Mouse (Mus musculus): ENCODE results near the gene March10. TPM values are rescaled to one million over a fixed set of nuclear protein-coding genes. Genes with fewer than 3 reads are reported as not detected.

Gene March10
- polyA plus RNA-seq, 1 experiment from 2014 or later, result 0.37 TPM

DNA sequence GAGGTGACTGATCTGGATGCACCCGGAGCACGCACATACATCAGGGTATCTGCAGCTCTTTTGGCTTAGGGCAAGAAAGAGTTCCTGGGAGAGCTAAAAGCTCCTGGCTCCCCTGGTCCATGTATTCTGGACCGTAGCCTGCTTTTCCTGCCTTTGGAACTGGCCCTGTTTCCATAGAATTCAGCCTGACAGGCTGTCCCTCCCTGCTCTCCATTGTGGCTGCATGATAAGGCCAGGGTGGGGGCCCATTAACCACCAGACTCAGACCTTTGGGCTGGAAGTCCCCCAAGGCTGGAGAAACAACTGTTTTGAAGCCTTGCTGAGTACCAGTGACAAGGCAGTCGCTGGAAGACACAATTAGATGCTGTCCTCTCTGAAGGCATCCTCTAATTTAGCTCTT is 13.0 kb upstream of the March10 start:
- no peak for DNase-seq (ENCODE audit: low spot score)
- Histone ChIP-seq H3K9ac (ENCODE audit: low read depth, low read length) (no peak overlapping the region), H3K4me3 (ENCODE audit: low read depth, low read length) (no peak overlapping the region), H3K36me3 (ENCODE audit: control insufficient read depth, insufficient read depth, low read length) (no peaks in the 10 kb centered on the region), H3K27ac (ENCODE audit: low read depth, low read length) (no peak overlapping the region), H3K9me3 (ENCODE audit: control insufficient read depth, low read length) (no peaks in the 10 kb centered on the region), H3K4me2 (replicated peaks; ENCODE audit: low read depth, low read length) (no peak overlapping the region), H3K27me3 (ENCODE audit: control insufficient read depth, insufficient read depth, low read length) (no peaks in the 10 kb centered on the region), H3K4me1 (replicated peaks; ENCODE audit: control insufficient read depth, insufficient read depth, low read length) (no peaks in the 10 kb centered on the region)
- WGBS, result 79% methylated on average over 4 of the region's 4 CpGs
- no peak for ATAC-seq (ENCODE audit: low FRiP score)

DNA sequence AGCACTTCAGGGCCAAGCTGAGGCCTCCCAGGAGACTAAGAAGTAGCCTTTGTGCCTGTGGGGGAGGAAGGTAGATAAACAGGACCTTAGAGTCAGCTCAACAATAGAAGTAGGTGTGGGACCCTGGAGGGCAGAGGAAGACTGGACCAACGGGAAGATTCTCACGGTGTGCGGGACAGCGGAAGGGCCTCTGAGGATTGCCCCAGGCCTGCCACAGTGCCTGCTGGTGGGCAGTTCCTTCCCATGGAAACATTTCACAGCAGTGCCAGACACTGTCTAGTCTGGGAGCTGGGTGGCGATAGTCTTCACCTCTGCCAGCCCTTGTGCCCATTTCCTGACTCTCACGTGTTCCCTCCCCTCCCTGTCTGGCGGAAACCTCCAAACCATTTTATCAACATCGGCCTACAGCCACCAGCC is 12.6 kb upstream of the March10 start:
- Histone ChIP-seq H3K9me3 (ENCODE audit: control insufficient read depth, low read length) (no peaks in the 10 kb centered on the region), H3K27me3 (ENCODE audit: control insufficient read depth, insufficient read depth, low read length) (no peaks in the 10 kb centered on the region), H3K9ac (ENCODE audit: low read depth, low read length) (no peak overlapping the region), H3K36me3 (ENCODE audit: control insufficient read depth, insufficient read depth, low read length) (no peaks in the 10 kb centered on the region), H3K4me2 (replicated peaks; ENCODE audit: low read depth, low read length) (no peak overlapping the region), H3K4me3 (ENCODE audit: low read depth, low read length) (no peak overlapping the region), H3K4me1 (replicated peaks; ENCODE audit: control insufficient read depth, insufficient read depth, low read length) (no peaks in the 10 kb centered on the region), H3K27ac (ENCODE audit: low read depth, low read length) (no peak overlapping the region)
- 65% methylated on average over 8 of the region's 8 CpGs for WGBS
- ATAC-seq (ENCODE audit: low FRiP score) (no peak), DNase-seq (ENCODE audit: low spot score) (no peak)

DNA sequence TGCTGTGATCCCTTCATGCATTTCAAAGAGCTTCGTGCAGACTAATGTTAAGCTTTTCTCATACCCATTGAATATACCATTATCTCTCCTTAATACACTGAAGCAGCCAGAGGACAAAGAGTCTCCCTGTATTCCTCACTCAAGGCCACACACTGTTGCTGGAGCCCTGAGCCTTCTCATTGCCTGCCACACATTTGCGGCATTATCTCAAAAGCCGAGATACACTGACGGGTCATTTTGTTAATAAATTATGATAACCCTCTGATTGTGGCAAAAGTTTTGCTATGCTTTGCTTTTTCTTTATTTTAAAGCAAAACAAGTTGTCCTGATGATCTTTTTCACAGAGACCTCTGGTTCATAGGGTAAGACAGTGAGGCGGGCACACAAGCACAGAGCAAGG is 11.9 kb upstream of the March10 start:
- 76% methylated on average over 5 of the region's 5 CpGs for WGBS
- no peak overlapping the region for H3K4me2 ChIP-seq (replicated peaks; ENCODE audit: low read depth, low read length)
- no peak overlapping the region for H3K27ac ChIP-seq (ENCODE audit: low read depth, low read length)
- no peaks in the 10 kb centered on the region for H3K36me3 ChIP-seq (ENCODE audit: control insufficient read depth, insufficient read depth, low read length)
- no peak overlapping the region for H3K4me3 ChIP-seq (ENCODE audit: low read depth, low read length)
- no peak overlapping the region for H3K9ac ChIP-seq (ENCODE audit: low read depth, low read length)
- DNase-seq (ENCODE audit: low spot score), result no peak
- no peaks in the 10 kb centered on the region for H3K4me1 ChIP-seq (replicated peaks; ENCODE audit: control insufficient read depth, insufficient read depth, low read length)
- H3K9me3 ChIP-seq (ENCODE audit: control insufficient read depth, low read length), result no peaks in the 10 kb centered on the region
- H3K27me3 ChIP-seq (ENCODE audit: control insufficient read depth, insufficient read depth, low read length), result no peaks in the 10 kb centered on the region
- ATAC-seq (ENCODE audit: low FRiP score), result no peak

DNA sequence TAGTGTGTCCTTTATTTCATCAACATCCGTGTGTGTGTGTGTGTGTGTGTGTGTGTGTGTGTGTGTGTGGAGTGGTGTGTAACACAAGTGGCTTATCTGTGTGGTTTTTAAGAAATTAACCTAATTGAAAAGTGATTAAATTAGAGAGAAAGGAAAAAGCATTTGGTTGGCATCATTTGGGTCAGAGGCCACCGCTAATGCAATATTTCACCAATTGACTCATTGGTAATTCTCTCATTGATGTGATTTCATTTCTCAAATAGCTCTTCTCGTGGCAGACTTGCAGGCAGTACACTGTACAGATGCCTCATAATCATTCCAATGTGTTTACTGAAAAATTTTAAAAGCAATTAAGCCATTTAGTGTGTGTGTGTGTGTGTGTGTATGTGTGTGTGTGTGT is 11.3 kb upstream of the March10 start:
- Histone ChIP-seq H3K9me3 (ENCODE audit: control insufficient read depth, low read length) (no peaks in the 10 kb centered on the region), H3K4me1 (replicated peaks; ENCODE audit: control insufficient read depth, insufficient read depth, low read length) (no peaks in the 10 kb centered on the region), H3K27ac (ENCODE audit: low read depth, low read length) (no peak overlapping the region), H3K27me3 (ENCODE audit: control insufficient read depth, insufficient read depth, low read length) (no peaks in the 10 kb centered on the region), H3K4me3 (ENCODE audit: low read depth, low read length) (no peak overlapping the region), H3K4me2 (replicated peaks; ENCODE audit: low read depth, low read length) (no peak overlapping the region), H3K9ac (ENCODE audit: low read depth, low read length) (no peak overlapping the region), H3K36me3 (ENCODE audit: control insufficient read depth, insufficient read depth, low read length) (no peaks in the 10 kb centered on the region)
- ATAC-seq (ENCODE audit: low FRiP score) (no peak), DNase-seq (ENCODE audit: low spot score) (no peak)
- 83% methylated on average over 3 of the region's 3 CpGs for WGBS

DNA sequence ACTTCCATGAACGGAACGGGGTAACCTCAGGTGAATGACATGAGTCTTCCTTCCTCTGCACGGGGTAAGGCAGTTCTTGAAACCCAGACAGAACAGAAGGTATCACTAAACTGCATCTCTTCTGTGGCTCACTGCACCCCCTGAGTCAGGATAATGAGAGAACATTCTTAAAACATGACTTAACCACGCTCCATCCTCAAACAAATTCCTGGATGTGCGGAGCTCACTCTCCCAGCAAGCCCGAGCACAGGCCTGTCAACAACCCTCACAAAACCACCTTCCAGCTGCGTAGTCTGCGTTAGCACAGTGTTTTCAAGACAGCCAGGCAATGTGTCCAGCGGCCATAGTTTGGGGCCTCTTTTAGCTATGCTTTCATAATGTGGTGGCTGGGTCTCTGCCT is 10.7 kb upstream of the March10 start:
- WGBS, result 63% methylated on average over 9 of the region's 9 CpGs
- no peak overlapping the region for H3K27ac ChIP-seq (ENCODE audit: low read depth, low read length)
- no peaks in the 10 kb centered on the region for H3K27me3 ChIP-seq (ENCODE audit: control insufficient read depth, insufficient read depth, low read length)
- no peak overlapping the region for H3K4me3 ChIP-seq (ENCODE audit: low read depth, low read length)
- DNase-seq (ENCODE audit: low spot score) (no peak), ATAC-seq (ENCODE audit: low FRiP score) (no peak)
- H3K4me1 ChIP-seq (replicated peaks; ENCODE audit: control insufficient read depth, insufficient read depth, low read length), result no peaks in the 10 kb centered on the region
- H3K9me3 ChIP-seq (ENCODE audit: control insufficient read depth, low read length), result no peaks in the 10 kb centered on the region
- H3K9ac ChIP-seq (ENCODE audit: low read depth, low read length), result no peak overlapping the region
- no peak overlapping the region for H3K4me2 ChIP-seq (replicated peaks; ENCODE audit: low read depth, low read length)
- no peaks in the 10 kb centered on the region for H3K36me3 ChIP-seq (ENCODE audit: control insufficient read depth, insufficient read depth, low read length)

DNA sequence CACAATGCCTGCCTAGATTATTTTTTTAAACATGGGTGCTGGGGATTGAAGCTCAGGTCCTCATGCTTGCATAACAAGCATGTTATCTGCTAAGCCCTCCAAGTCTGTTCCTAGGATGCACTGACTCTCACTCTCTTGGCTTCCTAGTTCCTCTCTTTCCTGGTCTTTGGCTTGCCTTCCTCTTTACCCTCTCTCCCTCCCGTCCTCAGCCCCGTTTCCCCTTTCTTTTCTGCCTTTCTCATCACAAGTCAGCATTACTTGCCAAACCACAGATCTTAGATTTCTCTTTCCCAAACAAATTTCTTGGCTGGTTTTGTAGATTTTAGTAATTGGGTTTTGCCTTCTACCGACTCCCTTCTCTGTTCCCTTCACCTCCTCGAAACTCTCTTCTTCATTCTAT is 10.2 kb upstream of the March10 start:
- no peaks in the 10 kb centered on the region for H3K36me3 ChIP-seq (ENCODE audit: control insufficient read depth, insufficient read depth, low read length)
- DNase-seq (ENCODE audit: low spot score) (no peak), ATAC-seq (ENCODE audit: low FRiP score) (no peak)
- H3K27ac ChIP-seq (ENCODE audit: low read depth, low read length), result no peak overlapping the region
- H3K9me3 ChIP-seq (ENCODE audit: control insufficient read depth, low read length), result no peaks in the 10 kb centered on the region
- H3K27me3 ChIP-seq (ENCODE audit: control insufficient read depth, insufficient read depth, low read length), result no peaks in the 10 kb centered on the region
- no peak overlapping the region for H3K9ac ChIP-seq (ENCODE audit: low read depth, low read length)
- H3K4me1 ChIP-seq (replicated peaks; ENCODE audit: control insufficient read depth, insufficient read depth, low read length), result no peaks in the 10 kb centered on the region
- WGBS, result 75% methylated on average over 4 of the region's 4 CpGs
- H3K4me2 ChIP-seq (replicated peaks; ENCODE audit: low read depth, low read length), result no peak overlapping the region
- H3K4me3 ChIP-seq (ENCODE audit: low read depth, low read length), result no peak overlapping the region

DNA sequence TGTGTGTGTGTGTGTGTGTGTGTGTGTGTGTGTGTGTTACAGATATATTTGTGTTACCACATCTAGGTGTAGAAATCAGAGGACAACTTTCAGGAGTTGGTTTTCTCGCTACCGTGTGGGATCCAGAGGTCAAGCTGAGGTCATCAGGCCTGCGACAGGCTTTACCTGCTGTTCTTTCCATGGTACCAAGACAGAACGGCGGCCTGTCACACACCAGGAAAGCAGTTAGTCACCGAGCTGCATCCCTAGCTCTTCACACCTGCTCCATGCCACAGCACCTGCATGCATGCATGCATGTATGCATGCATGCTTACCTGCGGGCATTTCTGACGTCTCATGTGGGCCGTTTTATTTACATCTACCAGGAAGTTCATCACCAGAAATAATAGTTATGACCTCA is 9.0 kb upstream of the March10 start:
- H3K27ac ChIP-seq (ENCODE audit: low read depth, low read length), result no peak overlapping the region
- no peaks in the 10 kb centered on the region for H3K36me3 ChIP-seq (ENCODE audit: control insufficient read depth, insufficient read depth, low read length)
- H3K27me3 ChIP-seq (ENCODE audit: control insufficient read depth, insufficient read depth, low read length), result no peaks in the 10 kb centered on the region
- WGBS, result 77% methylated on average over 9 of the region's 9 CpGs
- DNase-seq (ENCODE audit: low spot score), result no peak
- no peaks in the 10 kb centered on the region for H3K9me3 ChIP-seq (ENCODE audit: control insufficient read depth, low read length)
- no peak for ATAC-seq (ENCODE audit: low FRiP score)
- H3K4me2 ChIP-seq (replicated peaks; ENCODE audit: low read depth, low read length), result no peak overlapping the region
- no peak overlapping the region for H3K9ac ChIP-seq (ENCODE audit: low read depth, low read length)
- no peaks in the 10 kb centered on the region for H3K4me1 ChIP-seq (replicated peaks; ENCODE audit: control insufficient read depth, insufficient read depth, low read length)
- no peak overlapping the region for H3K4me3 ChIP-seq (ENCODE audit: low read depth, low read length)

DNA sequence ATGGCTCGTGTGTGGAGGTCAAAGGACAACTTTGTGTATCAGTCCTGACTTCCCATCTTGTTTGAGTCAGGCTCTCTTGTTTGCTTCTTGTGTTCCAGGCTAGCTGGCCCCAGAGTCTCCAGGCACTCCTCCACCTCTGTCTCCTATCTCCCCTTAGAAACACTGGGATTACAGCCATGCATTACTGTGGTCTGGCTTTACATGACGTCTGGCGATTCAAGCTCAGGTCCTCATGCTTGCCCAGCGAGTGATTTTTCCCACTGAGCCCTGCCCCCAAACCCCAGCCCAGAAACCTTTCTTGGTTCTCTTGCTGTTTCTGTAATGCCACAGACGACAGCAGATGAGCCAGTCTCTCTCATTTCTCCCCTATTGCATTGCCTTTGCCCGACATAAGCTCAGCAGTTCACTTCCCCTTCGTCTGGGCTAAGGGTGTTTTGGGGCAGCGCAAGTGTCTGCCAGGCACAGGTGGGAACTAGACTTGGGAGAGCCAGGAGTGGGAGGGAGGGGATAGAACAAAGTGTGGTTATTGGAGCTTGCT is 8.0 kb upstream of the March10 start:
- H3K27ac ChIP-seq (ENCODE audit: low read depth, low read length), result no peak overlapping the region
- no peaks in the 10 kb centered on the region for H3K4me1 ChIP-seq (replicated peaks; ENCODE audit: control insufficient read depth, insufficient read depth, low read length)
- DNase-seq (ENCODE audit: low spot score) (no peak), ATAC-seq (ENCODE audit: low FRiP score) (no peak)
- no peaks in the 10 kb centered on the region for H3K27me3 ChIP-seq (ENCODE audit: control insufficient read depth, insufficient read depth, low read length)
- no peak overlapping the region for H3K4me2 ChIP-seq (replicated peaks; ENCODE audit: low read depth, low read length)
- WGBS, result 80% methylated on average over 8 of the region's 8 CpGs
- no peak overlapping the region for H3K9ac ChIP-seq (ENCODE audit: low read depth, low read length)
- H3K36me3 ChIP-seq (ENCODE audit: control insufficient read depth, insufficient read depth, low read length), result no peaks in the 10 kb centered on the region
- no peak overlapping the region for H3K4me3 ChIP-seq (ENCODE audit: low read depth, low read length)
- H3K9me3 ChIP-seq (ENCODE audit: control insufficient read depth, low read length), result no peaks in the 10 kb centered on the region

DNA sequence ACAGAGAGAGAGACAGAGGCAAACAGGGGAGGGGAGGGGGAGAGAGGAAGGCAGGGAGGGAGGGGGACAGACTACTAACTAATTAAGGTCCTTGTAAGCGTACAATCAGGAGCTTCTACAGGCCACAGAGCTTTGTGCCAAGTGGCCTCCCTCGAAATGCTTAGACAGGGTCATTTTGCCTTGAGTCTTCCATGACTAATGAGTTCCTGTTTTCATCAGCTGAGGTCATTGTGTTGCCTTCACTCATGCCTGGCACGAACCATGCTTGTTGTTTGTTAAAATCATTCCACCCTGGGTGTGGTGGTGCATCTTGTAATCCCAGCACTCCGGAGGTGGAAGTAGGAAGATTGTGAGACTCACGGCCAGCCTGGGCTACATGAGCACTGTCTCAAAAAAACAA is 3.4 kb upstream of the March10 start:
- DNase-seq (ENCODE audit: low spot score) (no peak), ATAC-seq (ENCODE audit: low FRiP score) (no peak)
- Histone ChIP-seq H3K9me3 (ENCODE audit: control insufficient read depth, low read length) (no peaks in the 10 kb centered on the region), H3K4me1 (replicated peaks; ENCODE audit: control insufficient read depth, insufficient read depth, low read length) (peaks cover 3% of the 10 kb centered on the region; the same call in 1 of the 2 replicates), H3K27me3 (ENCODE audit: control insufficient read depth, insufficient read depth, low read length) (no peaks in the 10 kb centered on the region), H3K9ac (ENCODE audit: low read depth, low read length) (no peak overlapping the region), H3K36me3 (ENCODE audit: control insufficient read depth, insufficient read depth, low read length) (no peaks in the 10 kb centered on the region), H3K4me3 (ENCODE audit: low read depth, low read length) (no peak overlapping the region), H3K27ac (ENCODE audit: low read depth, low read length) (no peak overlapping the region), H3K4me2 (replicated peaks; ENCODE audit: low read depth, low read length) (no peak overlapping the region)
- 46% methylated on average over 5 of the region's 5 CpGs for WGBS
